Mouse (Mus musculus) myocyte (in vitro differentiated cells): Measurements from ENCODE around the gene D630036H23Rik.

ENCODE experiments used
- CEBPB ChIP-seq: IDR thresholded peaks from 2 replicates; pipeline ENCODE4 v1.6.1; 2011; ENCODE audit warnings: mild to moderate bottlenecking, moderate library complexity; ENCODE audit not compliant: poor library complexity, insufficient read depth, severe bottlenecking
- E2F4 ChIP-seq: IDR thresholded peaks from one replicate; pipeline ENCODE4 v1.6.1; 2011; ENCODE audit warnings: mild to moderate bottlenecking, control low read depth, moderate library complexity; ENCODE audit not compliant: insufficient read depth
- MAX ChIP-seq: IDR thresholded peaks from one replicate; pipeline ENCODE4 v1.6.1; 2011; ENCODE audit warnings: low read depth, mild to moderate bottlenecking, control low read depth
- MYOD1 ChIP-seq, 3 experiments: IDR thresholded peaks; one replicate each; pipeline ENCODE4 v1.6.1; 2011; ENCODE audit warnings: control low read depth in 2 of 3, low read depth in 2 of 3, mild to moderate bottlenecking in 2 of 3, moderate library complexity in 1 of 3; ENCODE audit not compliant: insufficient read length in 2 of 3, control insufficient read depth in 1 of 3
- MYOG ChIP-seq, 3 experiments: IDR thresholded peaks; one replicate each; pipeline ENCODE4 v1.6.1; 2011; ENCODE audit warnings: control low read depth in 2 of 3, low read depth in 2 of 3, mild to moderate bottlenecking in 2 of 3; ENCODE audit not compliant: insufficient read length in 2 of 3, control insufficient read depth in 1 of 3, insufficient read depth in 1 of 3
- POLR2A ChIP-seq: IDR thresholded peaks from one replicate; pipeline ENCODE4 v1.6.1; 2011; ENCODE audit warnings: low read depth, mild to moderate bottlenecking, control low read depth, moderate library complexity; ENCODE audit not compliant: insufficient read length
- POLR2AphosphoS2 ChIP-seq: IDR thresholded peaks from one replicate; pipeline ENCODE4 v1.6.1; 2011; ENCODE audit warnings: low read depth, control low read depth; ENCODE audit not compliant: insufficient read length
- TCF12 ChIP-seq: IDR thresholded peaks from one replicate; pipeline ENCODE4 v1.6.1; 2011; ENCODE audit warnings: mild to moderate bottlenecking, control low read depth; ENCODE audit not compliant: poor library complexity, insufficient read depth, severe bottlenecking

DNA sequence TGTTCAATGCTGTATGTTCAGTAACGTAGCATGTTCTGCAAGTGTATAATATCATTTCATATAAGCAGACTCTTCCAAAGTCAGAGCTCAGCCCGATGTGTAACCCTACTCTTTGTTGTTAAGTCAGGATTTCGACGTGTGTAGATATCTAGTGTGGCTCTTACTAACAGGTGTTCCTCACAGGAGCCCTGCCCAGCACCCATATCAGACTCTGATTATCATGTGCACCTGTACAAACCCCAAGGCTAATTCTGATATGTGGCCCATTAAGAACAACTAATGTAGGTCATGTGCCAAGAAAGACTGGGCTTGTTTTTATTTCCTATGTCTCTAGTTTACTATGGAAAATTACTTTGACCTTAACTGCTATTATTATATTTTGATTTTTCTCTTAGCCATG is 18.0 kb downstream of the D630036H23Rik start:
- TF ChIP-seq E2F4: no peak
- no peak for TF ChIP-seq TCF12
- no peak for TF ChIP-seq POLR2A
- no peak for TF ChIP-seq MYOG (IDR thresholded peaks at IDR 0.05; ENCODE audit: control insufficient read depth in 1 of 3, insufficient read depth in 1 of 3, insufficient read length in 2 of 3, low read depth in 2 of 3)
- no peak for TF ChIP-seq MAX
- TF ChIP-seq CEBPB: no peak
- TF ChIP-seq MYOD1 (IDR thresholded peaks at IDR 0.05; ENCODE audit: control insufficient read depth in 1 of 3, insufficient read length in 2 of 3, low read depth in 2 of 3): no peak
- no peak for TF ChIP-seq POLR2AphosphoS2
